Mouse (Mus musculus): ENCODE measurements around the gene Cdca7l. TPM values are rescaled to one million over a fixed set of nuclear protein-coding genes. Genes with fewer than 3 reads are reported as not detected.

Gene Cdca7l
- polyA plus RNA-seq, 1 experiment = 12.4 TPM

GRCm38 (mm10) chr12:117834652-117835051, 30.6 kb downstream of the Cdca7l start:
- Histone ChIP-seq H3K4me3 (ENCODE audit: insufficient read depth, low read length) (no peak overlapping the region), H3K4me1 (ENCODE audit: control insufficient read depth, insufficient read depth, low read length) (no peaks in the 10 kb centered on the region), H3K27ac (ENCODE audit: insufficient read depth, low read length) (no peak overlapping the region)
- TF ChIP-seq CTCF (IDR thresholded peaks at IDR 0.05; ENCODE audit: borderline replicate concordance, insufficient read depth, low read length) = no peak
- no peak for TF ChIP-seq POLR2A (IDR thresholded peaks at IDR 0.05; ENCODE audit: low read depth, low read length)

- Histone ChIP-seq H3K4me1 (ENCODE audit: control insufficient read depth, insufficient read depth, low read length) (no peaks in the 10 kb centered on the region), H3K4me3 (ENCODE audit: insufficient read depth, low read length) (no peak overlapping the region), H3K27ac (ENCODE audit: insufficient read depth, low read length) (no peak overlapping the region)
- TF ChIP-seq POLR2A (IDR thresholded peaks at IDR 0.05; ENCODE audit: low read depth, low read length) (no peak), CTCF (IDR thresholded peaks at IDR 0.05; ENCODE audit: borderline replicate concordance, insufficient read depth, low read length) (no peak)
Observed at GRCm38 (mm10) chr12:117835371-117835770, 31.3 kb downstream of the Cdca7l start.

GRCm38 (mm10) chr12:117837376-117837775, 33.3 kb downstream of the Cdca7l start:
- Histone ChIP-seq H3K4me1 (ENCODE audit: control insufficient read depth, insufficient read depth, low read length) (no peaks in the 10 kb centered on the region), H3K27ac (ENCODE audit: insufficient read depth, low read length) (no peak overlapping the region), H3K4me3 (ENCODE audit: insufficient read depth, low read length) (no peak overlapping the region)
- TF ChIP-seq CTCF (IDR thresholded peaks at IDR 0.05; ENCODE audit: borderline replicate concordance, insufficient read depth, low read length) = no peak
- TF ChIP-seq POLR2A (IDR thresholded peaks at IDR 0.05; ENCODE audit: low read depth, low read length) = no peak

- Histone ChIP-seq H3K4me1 (ENCODE audit: control insufficient read depth, insufficient read depth, low read length) (no peaks in the 10 kb centered on the region), H3K27ac (ENCODE audit: insufficient read depth, low read length) (no peak overlapping the region), H3K4me3 (ENCODE audit: insufficient read depth, low read length) (no peak overlapping the region)
- no peak for TF ChIP-seq POLR2A (IDR thresholded peaks at IDR 0.05; ENCODE audit: low read depth, low read length)
- TF ChIP-seq CTCF (IDR thresholded peaks at IDR 0.05; ENCODE audit: borderline replicate concordance, insufficient read depth, low read length) = no peak
Observed at GRCm38 (mm10) chr12:117840705-117841104, 36.6 kb downstream of the Cdca7l start.

- H3K4me1 ChIP-seq (ENCODE audit: control insufficient read depth, insufficient read depth, low read length) = no peaks in the 10 kb centered on the region
- H3K4me3 ChIP-seq (ENCODE audit: insufficient read depth, low read length) = no peak overlapping the region
- no peak overlapping the region for H3K27ac ChIP-seq (ENCODE audit: insufficient read depth, low read length)
- no peak for TF ChIP-seq POLR2A (IDR thresholded peaks at IDR 0.05; ENCODE audit: low read depth, low read length)
- no peak for TF ChIP-seq CTCF (IDR thresholded peaks at IDR 0.05; ENCODE audit: borderline replicate concordance, insufficient read depth, low read length)
Observed at GRCm38 (mm10) chr12:117842676-117843075, 38.6 kb downstream of the Cdca7l start.

GRCm38 (mm10) chr12:117843302-117844074, 39.4 kb downstream of the Cdca7l start:
- Histone ChIP-seq H3K27ac (ENCODE audit: insufficient read depth, low read length) (no peak overlapping the region), H3K4me3 (ENCODE audit: insufficient read depth, low read length) (peak overlapping the region; percentile 45), H3K4me1 (ENCODE audit: control insufficient read depth, insufficient read depth, low read length) (no peaks in the 10 kb centered on the region)
- TF ChIP-seq POLR2A (IDR thresholded peaks at IDR 0.05; ENCODE audit: low read depth, low read length) (peak; percentile 34; the same call in 1 of the 2 replicates), CTCF (IDR thresholded peaks at IDR 0.05; ENCODE audit: borderline replicate concordance, insufficient read depth, low read length) (no peak)

- TF ChIP-seq POLR2A (IDR thresholded peaks at IDR 0.05; ENCODE audit: low read depth, low read length) (no peak), CTCF (IDR thresholded peaks at IDR 0.05; ENCODE audit: borderline replicate concordance, insufficient read depth, low read length) (no peak)
- H3K4me3 ChIP-seq (ENCODE audit: insufficient read depth, low read length) = peak overlapping the region; percentile 45
- no peak overlapping the region for H3K27ac ChIP-seq (ENCODE audit: insufficient read depth, low read length)
- no peaks in the 10 kb centered on the region for H3K4me1 ChIP-seq (ENCODE audit: control insufficient read depth, insufficient read depth, low read length)
Observed at GRCm38 (mm10) chr12:117844075-117844408, 40.0 kb downstream of the Cdca7l start.

- H3K4me1 ChIP-seq (ENCODE audit: control insufficient read depth, insufficient read depth, low read length) = no peaks in the 10 kb centered on the region
- no peak for TF ChIP-seq CTCF (IDR thresholded peaks at IDR 0.05; ENCODE audit: borderline replicate concordance, insufficient read depth, low read length)
- H3K4me3 ChIP-seq (ENCODE audit: insufficient read depth, low read length) = no peak overlapping the region; the same call in 1 of the 2 replicates
- no peak overlapping the region for H3K27ac ChIP-seq (ENCODE audit: insufficient read depth, low read length)
Observed at GRCm38 (mm10) chr12:117844917-117845316, 40.8 kb downstream of the Cdca7l start.

GRCm38 (mm10) chr12:117848621-117849020, 44.5 kb downstream of the Cdca7l start:
- H3K27ac ChIP-seq (ENCODE audit: insufficient read depth, low read length) = no peak overlapping the region
- TF ChIP-seq CTCF (IDR thresholded peaks at IDR 0.05; ENCODE audit: borderline replicate concordance, insufficient read depth, low read length) (no peak), POLR2A (IDR thresholded peaks at IDR 0.05; ENCODE audit: low read depth, low read length) (no peak)
- no peaks in the 10 kb centered on the region for H3K4me1 ChIP-seq (ENCODE audit: control insufficient read depth, insufficient read depth, low read length)
- H3K4me3 ChIP-seq (ENCODE audit: insufficient read depth, low read length) = no peak overlapping the region

- Histone ChIP-seq H3K4me1 (ENCODE audit: control insufficient read depth, insufficient read depth, low read length) (no peaks in the 10 kb centered on the region), H3K27ac (ENCODE audit: insufficient read depth, low read length) (no peak overlapping the region), H3K4me3 (ENCODE audit: insufficient read depth, low read length) (no peak overlapping the region)
- TF ChIP-seq CTCF (IDR thresholded peaks at IDR 0.05; ENCODE audit: borderline replicate concordance, insufficient read depth, low read length) (no peak), POLR2A (IDR thresholded peaks at IDR 0.05; ENCODE audit: low read depth, low read length) (no peak)
Observed at GRCm38 (mm10) chr12:117850472-117850871, 46.4 kb downstream of the Cdca7l start.
